Mouse (Mus musculus) forebrain, embryonic 11.5 days (tissue): ENCODE measurements at regions not wholly inside any gene's neighbourhood (a gene's known extent, or its start where the extent isn't known, plus 50 kb on each side); places are given as distances from the start of the nearest gene placed in this dataset.
A peak's percentile ranks its signal among the peaks of the same experiment; 100 is the strongest.

ENCODE experiments used
- ATAC-seq: fragments of 200-750 bp; cut with Nextera tagmentation; replicated peaks from 2 replicates; pipeline ENCODE4 v1.8.0; 2017; ENCODE audit warnings: moderate TSS enrichment; ENCODE audit not compliant: low FRiP score
- DNase-seq: peaks from one replicate; pipeline ENCODE4 v3.0.0-alpha.2; 2017; ENCODE audit warnings: low spot score
- H3K27ac ChIP-seq: fragments of 300-500 bp; sonication (generic); 2 replicates; pipeline ENCODE4 v1.5.1; 2014; ENCODE audit warnings: low read depth, low read length
- H3K27me3 ChIP-seq: fragments of 300-500 bp; sonication (generic); 2 replicates; pipeline ENCODE4 v1.6.1; 2014; ENCODE audit warnings: mild to moderate bottlenecking, low read length, mixed read lengths; ENCODE audit not compliant: control insufficient read depth, insufficient read depth
- H3K36me3 ChIP-seq: fragments of 300-500 bp; sonication (generic); 2 replicates; pipeline ENCODE4 v1.6.1; 2014; ENCODE audit warnings: mild to moderate bottlenecking, low read length, moderate library complexity, mixed read lengths; ENCODE audit not compliant: control insufficient read depth, insufficient read depth
- H3K4me1 ChIP-seq: fragments of 300-500 bp; sonication (generic); replicated peaks from 2 replicates; pipeline ENCODE4 v1.6.1; 2014; ENCODE audit warnings: low read length, mixed read lengths; ENCODE audit not compliant: control insufficient read depth, insufficient read depth
- H3K4me2 ChIP-seq: fragments of 300-500 bp; sonication (generic); 2 replicates; pipeline ENCODE4 v1.6.1; 2014; ENCODE audit warnings: low read depth, mild to moderate bottlenecking, low read length, moderate library complexity, mixed read lengths; ENCODE audit not compliant: severe bottlenecking
- H3K4me3 ChIP-seq: fragments of 300-500 bp; sonication (generic); 2 replicates; pipeline ENCODE4 v1.5.1; 2014; ENCODE audit warnings: low read depth, low read length
- H3K9ac ChIP-seq: fragments of 300-500 bp; sonication (generic); 2 replicates; pipeline ENCODE4 v1.6.1; 2014; ENCODE audit warnings: low read length
- H3K9me3 ChIP-seq: fragments of 300-500 bp; sonication (generic); 2 replicates; pipeline ENCODE4 v1.6.1; 2016; ENCODE audit warnings: low read length, mixed read lengths; ENCODE audit not compliant: control insufficient read depth
- WGBS: fragments of 180-500 bp; shearing (Covaris S2); extraction: QIAGEN DNeasy Blood & Tissue Kit; methylation state at CpG from one replicate; pipeline ENCODE4 v1.1.7; 2014; 5-methylcytosine and 5-hydroxymethylcytosine counted together

DNA sequence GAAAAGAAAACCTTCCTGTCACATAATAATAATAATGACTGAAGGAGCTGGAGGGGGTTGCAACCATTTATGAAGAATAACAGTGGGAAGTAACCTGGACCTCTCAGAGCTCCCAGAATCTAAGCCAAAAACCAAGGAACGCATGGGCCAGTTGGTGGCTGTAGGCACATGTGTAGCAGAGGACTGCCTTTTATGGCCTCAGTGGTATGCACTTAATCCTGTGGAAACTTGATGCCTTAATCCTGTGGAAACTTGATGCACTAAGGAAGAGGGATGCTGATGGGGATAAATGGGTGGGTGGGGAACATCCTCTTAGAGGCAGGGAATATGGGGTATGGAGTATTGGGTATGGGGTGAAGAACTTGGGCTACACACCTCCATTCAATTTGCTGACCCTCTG, 138.8 kb downstream of the Adcyap1 start:
- H3K27me3 ChIP-seq = no peaks in the 10 kb centered on the region
- H3K4me2 ChIP-seq = no peak overlapping the region
- 92% methylated on average over 1 of the region's 1 CpGs for WGBS
- no peaks in the 10 kb centered on the region for H3K9me3 ChIP-seq
- H3K4me3 ChIP-seq = no peak overlapping the region
- no peaks in the 10 kb centered on the region for H3K4me1 ChIP-seq
- no peak for ATAC-seq
- H3K27ac ChIP-seq = no peak overlapping the region
- H3K36me3 ChIP-seq = no peaks in the 10 kb centered on the region
- no peak overlapping the region for H3K9ac ChIP-seq
- DNase-seq = no peak

DNA sequence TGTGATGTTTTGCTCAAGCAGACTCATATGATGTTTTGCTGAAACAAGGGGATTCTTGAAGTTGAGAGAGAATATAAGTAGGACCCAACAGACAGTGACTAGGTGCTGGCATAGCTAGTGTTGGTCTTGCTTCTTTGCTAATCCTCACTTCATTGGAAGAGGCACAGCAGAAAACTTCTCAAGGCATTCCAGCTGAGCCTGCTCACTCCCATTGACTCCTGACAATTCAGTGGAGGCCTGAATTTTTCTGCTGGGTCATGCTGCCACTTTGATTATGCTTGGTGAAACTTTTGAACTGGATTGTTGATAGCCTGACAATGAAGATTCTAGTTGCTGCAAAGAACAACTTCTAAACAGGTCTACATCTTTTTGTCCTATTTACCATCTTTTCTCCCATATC, 156.4 kb downstream of the Adcyap1 start:
- no peak overlapping the region for H3K27ac ChIP-seq
- no peaks in the 10 kb centered on the region for H3K27me3 ChIP-seq
- no peaks in the 10 kb centered on the region for H3K4me1 ChIP-seq
- no peak overlapping the region for H3K4me3 ChIP-seq
- H3K4me2 ChIP-seq = no peak overlapping the region
- no peak for ATAC-seq
- DNase-seq = no peak
- H3K9me3 ChIP-seq = no peaks in the 10 kb centered on the region
- no peaks in the 10 kb centered on the region for H3K36me3 ChIP-seq
- H3K9ac ChIP-seq = no peak overlapping the region

DNA sequence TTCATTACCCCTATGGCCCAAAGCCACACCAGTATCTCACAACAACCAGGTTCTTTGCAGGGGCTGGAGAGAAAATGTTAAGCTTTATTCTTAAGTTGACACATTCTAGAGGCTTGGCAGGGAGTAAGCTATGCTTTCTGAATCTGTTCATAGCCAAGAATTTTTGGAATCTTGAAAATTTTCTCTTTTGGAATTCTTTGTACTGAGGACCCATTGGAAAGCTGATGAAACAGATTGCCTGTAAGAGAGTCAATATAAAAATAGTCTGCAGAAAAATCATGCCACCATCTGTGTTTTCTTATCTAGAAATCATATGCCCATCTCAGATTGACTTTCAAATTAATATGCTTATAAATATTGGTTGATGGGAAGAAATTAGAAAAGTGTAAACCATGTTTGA, 164.1 kb downstream of the Adcyap1 start:
- ATAC-seq (no peak), DNase-seq (no peak)
- no peak overlapping the region for H3K9ac ChIP-seq

DNA sequence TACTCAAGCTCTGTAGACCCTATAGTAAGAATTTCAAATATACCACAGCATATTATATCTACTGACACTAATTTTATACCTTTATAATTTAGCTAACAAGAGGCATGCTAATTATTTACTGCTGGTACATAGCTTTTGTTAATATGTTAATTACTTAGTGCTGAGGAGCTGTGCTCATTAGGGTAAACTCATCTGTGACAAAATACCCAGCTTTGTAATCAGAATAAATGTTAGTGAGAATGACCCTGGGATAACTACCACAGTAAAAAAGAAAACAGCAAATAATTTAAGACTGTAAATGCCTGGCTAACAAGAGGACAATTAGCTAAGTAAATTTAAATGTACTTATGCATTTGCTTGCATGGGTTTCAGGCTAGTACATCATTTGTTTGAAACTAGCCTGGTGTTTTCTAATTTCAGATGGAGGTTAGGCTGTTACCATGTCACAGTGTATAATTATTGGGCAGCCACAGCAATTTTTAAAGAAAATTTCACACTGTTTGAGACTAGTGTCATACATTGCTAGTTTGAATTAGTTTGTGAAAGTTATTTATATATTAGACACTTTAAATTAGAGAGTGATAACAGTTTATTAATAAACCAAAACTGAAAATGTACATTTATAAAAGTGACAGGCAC, 178.8 kb downstream of the Adcyap1 start:
- peak; percentile 71 for ATAC-seq
- no peaks in the 10 kb centered on the region for H3K4me1 ChIP-seq
- no peak overlapping the region for H3K27ac ChIP-seq
- H3K4me2 ChIP-seq = no peak overlapping the region
- H3K9ac ChIP-seq = no peak overlapping the region
- H3K27me3 ChIP-seq = no peaks in the 10 kb centered on the region
- H3K36me3 ChIP-seq = no peaks in the 10 kb centered on the region
- H3K4me3 ChIP-seq = no peak overlapping the region
- DNase-seq = no peak
- no peaks in the 10 kb centered on the region for H3K9me3 ChIP-seq

More for the DNA sequence above, 164.1 kb downstream of the Adcyap1 start:
- Histone ChIP-seq H3K4me3 (no peak overlapping the region), H3K36me3 (no peaks in the 10 kb centered on the region), H3K4me1 (no peaks in the 10 kb centered on the region), H3K9me3 (no peaks in the 10 kb centered on the region), H3K27ac (no peak overlapping the region), H3K27me3 (no peaks in the 10 kb centered on the region), H3K4me2 (no peak overlapping the region)

DNA sequence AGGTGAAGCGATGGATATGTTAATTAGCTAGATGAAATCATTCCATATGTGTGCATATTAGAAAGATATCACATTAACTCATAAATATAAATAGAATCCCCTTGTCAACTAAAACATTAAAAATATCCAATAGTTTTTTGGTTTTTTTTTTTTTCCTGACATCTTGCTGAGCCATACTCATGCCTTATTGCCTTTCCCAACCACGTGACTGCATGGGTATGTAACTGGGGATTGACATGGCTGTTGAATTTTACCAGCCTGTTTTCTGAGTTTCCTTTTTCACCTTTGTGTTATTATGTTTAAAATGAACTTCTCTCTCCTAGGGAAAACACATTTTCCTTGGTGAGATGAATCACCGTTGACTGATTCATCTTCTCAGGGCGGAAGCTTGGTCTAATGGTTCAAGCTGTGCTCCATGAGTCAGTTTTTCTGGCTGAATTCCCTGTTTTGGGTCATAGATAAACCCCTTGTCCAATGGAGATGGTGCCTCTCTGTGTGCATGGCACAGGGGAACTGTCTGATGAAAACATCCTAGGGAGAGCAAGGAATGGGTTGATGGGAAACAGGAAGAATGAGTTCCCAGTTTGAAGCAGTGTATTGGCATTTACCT, 181.1 kb downstream of the Adcyap1 start:
- Histone ChIP-seq H3K4me3 (no peak overlapping the region), H3K9ac (no peak overlapping the region), H3K4me1 (no peaks in the 10 kb centered on the region), H3K4me2 (no peak overlapping the region), H3K36me3 (no peaks in the 10 kb centered on the region), H3K27me3 (no peaks in the 10 kb centered on the region), H3K9me3 (no peaks in the 10 kb centered on the region), H3K27ac (no peak overlapping the region)
- DNase-seq (no peak), ATAC-seq (no peak)
- 89% methylated on average over 4 of the region's 4 CpGs for WGBS

DNA sequence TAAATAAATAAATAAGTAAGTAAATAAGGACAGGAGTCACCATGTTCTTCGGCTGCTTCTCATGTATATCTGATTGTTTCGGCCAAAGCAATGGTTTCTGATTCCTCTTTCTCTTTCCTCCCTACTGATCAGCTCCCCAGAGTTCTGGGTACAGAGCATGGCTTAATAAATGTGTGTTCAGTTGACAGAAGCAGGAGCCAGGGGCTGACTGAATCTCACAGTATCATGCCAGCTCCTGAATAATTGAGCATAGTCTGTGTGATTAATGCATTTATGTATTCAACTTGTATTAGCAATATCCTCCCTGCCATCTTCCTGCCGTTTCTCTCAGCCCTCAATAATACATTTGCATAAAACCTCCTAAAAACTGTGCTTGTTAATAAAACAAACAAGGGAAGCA, 191.4 kb downstream of the Adcyap1 start:
- no peak overlapping the region for H3K4me3 ChIP-seq
- ATAC-seq (no peak), DNase-seq (no peak)
- 88% methylated on average over 3 of the region's 3 CpGs for WGBS
- no peaks in the 10 kb centered on the region for H3K4me1 ChIP-seq
- no peaks in the 10 kb centered on the region for H3K27me3 ChIP-seq
- H3K9ac ChIP-seq = no peak overlapping the region
- no peak overlapping the region for H3K4me2 ChIP-seq
- no peak overlapping the region for H3K27ac ChIP-seq
- no peaks in the 10 kb centered on the region for H3K9me3 ChIP-seq
- no peaks in the 10 kb centered on the region for H3K36me3 ChIP-seq

DNA sequence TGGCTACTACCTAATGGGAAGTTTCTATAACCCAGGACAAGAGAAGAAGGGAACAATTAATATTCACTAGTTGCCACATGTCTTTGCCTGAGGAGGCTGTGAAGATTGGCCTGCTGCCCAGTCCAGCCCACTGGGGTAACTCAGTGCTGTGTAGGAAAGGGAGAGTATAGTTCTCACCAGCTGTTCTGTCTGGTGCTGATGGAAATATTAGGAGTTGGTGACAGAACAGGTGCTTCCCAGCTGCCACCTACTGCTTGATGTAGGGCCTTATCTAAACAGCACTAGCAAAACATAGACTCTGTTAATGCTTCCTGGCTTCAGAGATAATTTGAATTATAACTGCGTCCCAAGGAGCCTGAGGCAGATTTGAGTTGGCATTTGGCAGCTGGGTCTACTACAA, 210.5 kb downstream of the Adcyap1 start:
- ATAC-seq = peak; percentile 51; the same call in 1 of the 2 replicates
- Histone ChIP-seq H3K36me3 (no peaks in the 10 kb centered on the region), H3K4me2 (no peak overlapping the region), H3K9ac (no peak overlapping the region), H3K9me3 (no peaks in the 10 kb centered on the region), H3K4me1 (no peaks in the 10 kb centered on the region), H3K4me3 (no peak overlapping the region), H3K27ac (no peak overlapping the region), H3K27me3 (no peaks in the 10 kb centered on the region)
- DNase-seq = no peak
- WGBS = 87% methylated on average over 1 of the region's 1 CpGs
